Mouse (Mus musculus) MEL (cell line): ENCODE measurements at regions not wholly inside any gene's neighbourhood (a gene's known extent, or its start where the extent isn't known, plus 50 kb on each side); places are given as distances from the start of the nearest gene placed in this dataset.

ENCODE experiments used
- DNase-seq: peaks from one replicate; pipeline ENCODE4 v3.0.0; 2011; ENCODE audit warnings: low read depth, low spot score
- H3K27ac ChIP-seq: 2 replicates; pipeline ENCODE4 v1.5.1; 2012; ENCODE audit warnings: low read depth, mild to moderate bottlenecking, control low read depth, low read length, moderate library complexity; ENCODE audit not compliant: control insufficient read depth
- H3K27me3 ChIP-seq, 2 experiments: fragments of 150-350 bp in 1 of 2; sonication (generic) in 1 of 2; 2 replicates each; pipeline ENCODE4 v1.6.1; 2012; ENCODE audit warnings: low read length in 2 of 2, mild to moderate bottlenecking in 2 of 2, improper control_type of control experiment in 1 of 2, moderate library complexity in 1 of 2; ENCODE audit not compliant: insufficient read depth in 2 of 2, control insufficient read depth in 1 of 2
- H3K36me3 ChIP-seq, 2 experiments: 2 replicates each; pipeline ENCODE4 v1.6.1; 2012 to 2014; ENCODE audit warnings: low read length in 2 of 2, improper control_type of control experiment in 1 of 2, inconsistent platforms in 1 of 2, mild to moderate bottlenecking in 1 of 2; ENCODE audit not compliant: insufficient read depth in 2 of 2, control insufficient read depth in 1 of 2
- H3K4me1 ChIP-seq, 2 experiments: fragments of 150-350 bp in 1 of 2; sonication (generic) in 1 of 2; 2 replicates each; pipeline ENCODE4 v1.6.1; 2012; ENCODE audit warnings: low read length in 2 of 2, improper control_type of control experiment in 1 of 2, mild to moderate bottlenecking in 1 of 2; ENCODE audit not compliant: insufficient read depth in 2 of 2, control insufficient read depth in 1 of 2
- H3K4me3 ChIP-seq, 2 experiments: fragments of 150-350 bp in 1 of 2; sonication (generic) in 1 of 2; 2 replicates each; pipeline ENCODE4 v1.5.1; 2012; ENCODE audit warnings: low read depth in 2 of 2, low read length in 2 of 2, mild to moderate bottlenecking in 2 of 2, moderate library complexity in 2 of 2, control low read depth in 1 of 2, improper control_type of control experiment in 1 of 2; ENCODE audit not compliant: control insufficient read depth in 1 of 2, insufficient read depth in 1 of 2
- H3K79me2 ChIP-seq: 2 replicates; pipeline ENCODE4 v1.6.1; 2012; ENCODE audit warnings: mild to moderate bottlenecking, low read length, moderate library complexity; ENCODE audit not compliant: control insufficient read depth, poor library complexity, insufficient read depth
- H3K9ac ChIP-seq: 2 replicates; pipeline ENCODE4 v1.6.1; 2012; ENCODE audit warnings: low read depth, mild to moderate bottlenecking, control low read depth, low read length, moderate library complexity; ENCODE audit not compliant: control insufficient read depth, poor library complexity, severe bottlenecking
- H3K9me3 ChIP-seq: fragments of 150-350 bp; sonication (generic); replicated peaks from 2 replicates; pipeline ENCODE4 v1.6.1; 2012; ENCODE audit warnings: mild to moderate bottlenecking, low read length, improper control_type of control experiment, moderate library complexity; ENCODE audit not compliant: insufficient read depth
- BHLHE40 ChIP-seq: IDR thresholded peaks from 2 replicates; pipeline ENCODE4 v1.6.1; 2012; ENCODE audit warnings: low read depth, mild to moderate bottlenecking, inconsistent platforms, low read length, improper control_type of control experiment, borderline replicate concordance
- CHD1 ChIP-seq: IDR thresholded peaks from 2 replicates; pipeline ENCODE4 v1.6.1; 2012; ENCODE audit warnings: low read depth, mild to moderate bottlenecking, inconsistent platforms, low read length, improper control_type of control experiment
- CHD2 ChIP-seq: IDR thresholded peaks from 2 replicates; pipeline ENCODE4 v1.6.1; 2011; ENCODE audit warnings: low read length, improper control_type of control experiment
- CTCF ChIP-seq, 3 experiments: IDR thresholded peaks in 2 of 3; conservative IDR thresholded peaks in 1 of 3; 2 replicates each; pipeline ENCODE4 v1.5.1; 2011 to 2012; ENCODE audit warnings: low read length in 3 of 3, low read depth in 2 of 3, mild to moderate bottlenecking in 2 of 3, improper control_type of control experiment in 1 of 3, inconsistent platforms in 1 of 3, mixed read lengths in 1 of 3, moderate library complexity in 1 of 3; ENCODE audit not compliant: control insufficient read depth in 1 of 3, insufficient read depth in 1 of 3, poor library complexity in 1 of 3, severe bottlenecking in 1 of 3
- E2F4 ChIP-seq: IDR thresholded peaks from 2 replicates; pipeline ENCODE4 v1.6.1; 2011; ENCODE audit warnings: low read depth, low read length, improper control_type of control experiment, borderline replicate concordance
- JUND ChIP-seq: IDR thresholded peaks from 2 replicates; pipeline ENCODE4 v1.6.1; 2011; ENCODE audit warnings: low read depth, mild to moderate bottlenecking, improper control_type of control experiment, low read length
- MAX ChIP-seq: IDR thresholded peaks from 2 replicates; pipeline ENCODE4 v1.6.1; 2011; ENCODE audit warnings: low read length, improper control_type of control experiment
- MYC ChIP-seq: IDR thresholded peaks from 2 replicates; pipeline ENCODE4 v1.6.1; 2011; ENCODE audit warnings: low read depth, mild to moderate bottlenecking, low read length, improper control_type of control experiment, moderate library complexity
- NELFE ChIP-seq: IDR thresholded peaks from 2 replicates; pipeline ENCODE4 v1.6.1; 2011; ENCODE audit warnings: low read depth, low read length, improper control_type of control experiment
- NRF1 ChIP-seq: IDR thresholded peaks from 2 replicates; pipeline ENCODE4 v1.6.1; 2014; ENCODE audit warnings: low read depth, mild to moderate bottlenecking, inconsistent platforms, low read length, improper control_type of control experiment, moderate library complexity; ENCODE audit not compliant: poor library complexity, insufficient read depth, severe bottlenecking
- RAD21 ChIP-seq: IDR thresholded peaks from 2 replicates; pipeline ENCODE4 v1.6.1; 2011; ENCODE audit warnings: mild to moderate bottlenecking, low read depth, low read length, improper control_type of control experiment
- RCOR1 ChIP-seq: IDR thresholded peaks from 2 replicates; pipeline ENCODE4 v1.6.1; 2012; ENCODE audit warnings: low read depth, mild to moderate bottlenecking, inconsistent platforms, low read length, improper control_type of control experiment
- SIN3A ChIP-seq: IDR thresholded peaks from 2 replicates; pipeline ENCODE4 v1.6.1; 2012; ENCODE audit warnings: low read length, improper control_type of control experiment, inconsistent platforms
- TBP ChIP-seq: IDR thresholded peaks from 2 replicates; pipeline ENCODE4 v1.8.0; 2011; ENCODE audit warnings: low read depth, low read length, improper control_type of control experiment
- TCF12 ChIP-seq: IDR thresholded peaks from 2 replicates; pipeline ENCODE4 v1.6.1; 2014; ENCODE audit warnings: low read depth, mild to moderate bottlenecking, inconsistent platforms, low read length, improper control_type of control experiment, moderate library complexity
- UBTF ChIP-seq: IDR thresholded peaks from 2 replicates; pipeline ENCODE4 v1.6.1; 2012; ENCODE audit warnings: low read depth, mild to moderate bottlenecking, inconsistent platforms, low read length, improper control_type of control experiment, moderate library complexity, borderline replicate concordance; ENCODE audit not compliant: insufficient read depth

DNA sequence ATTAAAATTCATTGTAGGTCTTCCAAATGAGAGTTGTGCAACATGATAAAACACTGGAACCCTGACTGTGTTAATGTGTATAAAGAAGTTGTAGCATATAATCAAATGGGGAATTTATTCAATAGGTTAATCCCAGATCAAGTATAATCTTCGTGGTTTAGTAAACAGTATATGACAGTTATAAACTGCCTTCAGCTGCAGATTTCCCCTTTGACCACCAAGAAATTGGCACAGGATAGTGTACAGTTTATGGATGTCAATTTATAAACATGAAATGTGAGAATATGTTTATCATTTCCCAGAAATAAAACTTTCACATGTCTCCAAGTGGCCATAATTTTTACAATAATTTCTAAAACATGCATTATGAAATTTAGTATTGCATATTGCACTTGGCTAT is 615.3 kb upstream of the Adamts5 start:
- Histone ChIP-seq H3K4me3 (no peak overlapping the region), H3K27ac (no peak overlapping the region), H3K27me3 (no peaks in the 10 kb centered on the region), H3K4me1 (no peaks in the 10 kb centered on the region), H3K9ac (no peak overlapping the region), H3K36me3 (no peaks in the 10 kb centered on the region), H3K79me2 (no peaks in the 10 kb centered on the region), H3K9me3 (no peaks in the 10 kb centered on the region)
- no peak for DNase-seq
- TF ChIP-seq MYC (no peak), RCOR1 (no peak), CHD2 (no peak), NRF1 (no peak), CHD1 (no peak), SIN3A (no peak), TCF12 (no peak), RAD21 (no peak), CTCF (IDR thresholded peaks at IDR 0.05 in 2 of 3, conservative IDR thresholded peaks at IDR 0.05 in 1 of 3; ENCODE audit: control insufficient read depth in 1 of 3, insufficient read depth in 1 of 3, low read depth in 2 of 3, low read length in 3 of 3, poor library complexity in 1 of 3, severe bottlenecking in 1 of 3) (no peak), NELFE (no peak)

DNA sequence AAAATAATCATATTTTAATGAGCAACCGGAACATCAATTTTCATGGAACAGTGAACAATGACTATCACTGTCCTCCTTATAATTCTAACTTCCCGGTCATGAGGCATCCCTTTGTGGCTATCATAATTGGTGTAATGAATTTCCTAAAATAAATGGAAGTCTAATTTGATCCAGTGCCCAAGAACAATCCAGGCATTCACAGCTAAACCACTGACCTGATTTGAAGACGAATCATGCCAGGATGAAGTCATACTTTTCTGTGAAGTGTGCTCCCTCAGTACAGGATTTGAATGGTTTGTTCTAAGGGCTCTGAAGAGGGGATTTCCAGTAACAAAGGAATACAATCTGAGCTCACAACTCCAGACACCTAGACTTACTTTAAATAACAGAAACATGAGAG is 614.5 kb upstream of the Adamts5 start:
- no peaks in the 10 kb centered on the region for H3K36me3 ChIP-seq
- no peaks in the 10 kb centered on the region for H3K79me2 ChIP-seq
- H3K4me3 ChIP-seq: no peak overlapping the region
- H3K27me3 ChIP-seq: no peaks in the 10 kb centered on the region
- no peak overlapping the region for H3K9ac ChIP-seq
- DNase-seq: no peak
- no peaks in the 10 kb centered on the region for H3K4me1 ChIP-seq
- no peak overlapping the region for H3K27ac ChIP-seq
- no peaks in the 10 kb centered on the region for H3K9me3 ChIP-seq
- TF ChIP-seq BHLHE40 (no peak), JUND (no peak), NRF1 (no peak), CTCF (IDR thresholded peaks at IDR 0.05 in 2 of 3, conservative IDR thresholded peaks at IDR 0.05 in 1 of 3; ENCODE audit: control insufficient read depth in 1 of 3, insufficient read depth in 1 of 3, low read depth in 2 of 3, low read length in 3 of 3, poor library complexity in 1 of 3, severe bottlenecking in 1 of 3) (no peak), TCF12 (no peak), MAX (no peak), UBTF (no peak), TBP (no peak), E2F4 (no peak), NELFE (no peak)
